Mouse (Mus musculus) MEL (cell line): ENCODE measurements around the gene Cacna1c. TPM values are rescaled to one million over a fixed set of nuclear protein-coding genes. Genes with fewer than 3 reads are reported as not detected.

Experiments used
- DNase-seq: peaks from one replicate; pipeline ENCODE4 v3.0.0; 2011; ENCODE audit warnings: low read depth, low spot score
- H3K27ac ChIP-seq: 2 replicates; pipeline ENCODE4 v1.5.1; 2012; ENCODE audit warnings: low read depth, mild to moderate bottlenecking, control low read depth, low read length, moderate library complexity; ENCODE audit not compliant: control insufficient read depth
- H3K27me3 ChIP-seq, 2 experiments: fragments of 150-350 bp in 1 of 2; sonication (generic) in 1 of 2; 2 replicates each; pipeline ENCODE4 v1.6.1; 2012; ENCODE audit warnings: low read length in 2 of 2, mild to moderate bottlenecking in 2 of 2, improper control_type of control experiment in 1 of 2, moderate library complexity in 1 of 2; ENCODE audit not compliant: insufficient read depth in 2 of 2, control insufficient read depth in 1 of 2
- H3K36me3 ChIP-seq, 2 experiments: 2 replicates each; pipeline ENCODE4 v1.6.1; 2012 to 2014; ENCODE audit warnings: low read length in 2 of 2, improper control_type of control experiment in 1 of 2, inconsistent platforms in 1 of 2, mild to moderate bottlenecking in 1 of 2; ENCODE audit not compliant: insufficient read depth in 2 of 2, control insufficient read depth in 1 of 2
- H3K4me1 ChIP-seq, 2 experiments: fragments of 150-350 bp in 1 of 2; sonication (generic) in 1 of 2; 2 replicates each; pipeline ENCODE4 v1.6.1; 2012; ENCODE audit warnings: low read length in 2 of 2, improper control_type of control experiment in 1 of 2, mild to moderate bottlenecking in 1 of 2; ENCODE audit not compliant: insufficient read depth in 2 of 2, control insufficient read depth in 1 of 2
- H3K4me3 ChIP-seq, 2 experiments: fragments of 150-350 bp in 1 of 2; sonication (generic) in 1 of 2; 2 replicates each; pipeline ENCODE4 v1.5.1; 2012; ENCODE audit warnings: low read depth in 2 of 2, low read length in 2 of 2, mild to moderate bottlenecking in 2 of 2, moderate library complexity in 2 of 2, control low read depth in 1 of 2, improper control_type of control experiment in 1 of 2; ENCODE audit not compliant: control insufficient read depth in 1 of 2, insufficient read depth in 1 of 2
- H3K79me2 ChIP-seq: 2 replicates; pipeline ENCODE4 v1.6.1; 2012; ENCODE audit warnings: mild to moderate bottlenecking, low read length, moderate library complexity; ENCODE audit not compliant: control insufficient read depth, poor library complexity, insufficient read depth
- H3K9ac ChIP-seq: 2 replicates; pipeline ENCODE4 v1.6.1; 2012; ENCODE audit warnings: low read depth, mild to moderate bottlenecking, control low read depth, low read length, moderate library complexity; ENCODE audit not compliant: control insufficient read depth, poor library complexity, severe bottlenecking
- H3K9me3 ChIP-seq: fragments of 150-350 bp; sonication (generic); replicated peaks from 2 replicates; pipeline ENCODE4 v1.6.1; 2012; ENCODE audit warnings: mild to moderate bottlenecking, low read length, improper control_type of control experiment, moderate library complexity; ENCODE audit not compliant: insufficient read depth
- CHD1 ChIP-seq: IDR thresholded peaks from 2 replicates; pipeline ENCODE4 v1.6.1; 2012; ENCODE audit warnings: low read depth, mild to moderate bottlenecking, inconsistent platforms, low read length, improper control_type of control experiment
- CHD2 ChIP-seq: IDR thresholded peaks from 2 replicates; pipeline ENCODE4 v1.6.1; 2011; ENCODE audit warnings: low read length, improper control_type of control experiment
- CTCF ChIP-seq, 3 experiments: IDR thresholded peaks in 2 of 3; conservative IDR thresholded peaks in 1 of 3; 2 replicates each; pipeline ENCODE4 v1.5.1; 2011 to 2012; ENCODE audit warnings: low read length in 3 of 3, low read depth in 2 of 3, mild to moderate bottlenecking in 2 of 3, improper control_type of control experiment in 1 of 3, inconsistent platforms in 1 of 3, mixed read lengths in 1 of 3, moderate library complexity in 1 of 3; ENCODE audit not compliant: control insufficient read depth in 1 of 3, insufficient read depth in 1 of 3, poor library complexity in 1 of 3, severe bottlenecking in 1 of 3
- ELF1 ChIP-seq: IDR thresholded peaks from 2 replicates; pipeline ENCODE4 v1.6.1; 2014; ENCODE audit warnings: low read depth, mild to moderate bottlenecking, inconsistent platforms, low read length, improper control_type of control experiment, moderate library complexity
- EP300 ChIP-seq, 2 experiments: IDR thresholded peaks; 2 replicates each; pipeline ENCODE4 v1.6.1; 2011; ENCODE audit warnings: improper control_type of control experiment in 2 of 2, low read length in 2 of 2, low read depth in 1 of 2, mild to moderate bottlenecking in 1 of 2
- ETS1 ChIP-seq: IDR thresholded peaks from 2 replicates; pipeline ENCODE4 v1.6.1; 2012; ENCODE audit warnings: low read depth, mild to moderate bottlenecking, inconsistent platforms, low read length, improper control_type of control experiment, moderate library complexity
- KAT2A ChIP-seq: conservative IDR thresholded peaks from 2 replicates; pipeline ENCODE4 v1.6.1; 2012; ENCODE audit warnings: low read depth, low read length, improper control_type of control experiment, inconsistent platforms
- MAFK ChIP-seq: IDR thresholded peaks from 2 replicates; pipeline ENCODE4 v1.6.1; 2011; ENCODE audit warnings: low read depth, mild to moderate bottlenecking, low read length, improper control_type of control experiment, borderline replicate concordance
- MAX ChIP-seq: IDR thresholded peaks from 2 replicates; pipeline ENCODE4 v1.6.1; 2011; ENCODE audit warnings: low read length, improper control_type of control experiment
- MAZ ChIP-seq: IDR thresholded peaks from 2 replicates; pipeline ENCODE4 v1.6.1; 2012; ENCODE audit warnings: low read depth, mild to moderate bottlenecking, inconsistent platforms, low read length, improper control_type of control experiment
- MEF2A ChIP-seq: IDR thresholded peaks from 2 replicates; pipeline ENCODE4 v1.6.1; 2014; ENCODE audit warnings: low read depth, mild to moderate bottlenecking, inconsistent platforms, low read length, improper control_type of control experiment; ENCODE audit not compliant: poor library complexity, insufficient replicate concordance, severe bottlenecking; ENCODE audit errors: extremely low read depth
- MXI1 ChIP-seq: IDR thresholded peaks from 2 replicates; pipeline ENCODE4 v1.6.1; 2011; ENCODE audit warnings: mild to moderate bottlenecking, low read depth, low read length, improper control_type of control experiment
- POLR2AphosphoS2 ChIP-seq: IDR thresholded peaks from 2 replicates; pipeline ENCODE4 v1.6.1; 2011; ENCODE audit warnings: low read length, improper control_type of control experiment
- POLR2AphosphoS5 ChIP-seq: IDR thresholded peaks from 2 replicates; pipeline ENCODE4 v1.6.1; 2012; ENCODE audit warnings: low read depth, borderline replicate concordance, mild to moderate bottlenecking, inconsistent platforms, low read length, moderate library complexity, mixed read lengths
- RAD21 ChIP-seq: IDR thresholded peaks from 2 replicates; pipeline ENCODE4 v1.6.1; 2011; ENCODE audit warnings: mild to moderate bottlenecking, low read depth, low read length, improper control_type of control experiment
- SIN3A ChIP-seq: IDR thresholded peaks from 2 replicates; pipeline ENCODE4 v1.6.1; 2012; ENCODE audit warnings: low read length, improper control_type of control experiment, inconsistent platforms
- TAL1 ChIP-seq: IDR thresholded peaks from 2 replicates; pipeline ENCODE4 v1.6.1; 2012; ENCODE audit warnings: mild to moderate bottlenecking, inconsistent platforms, low read length, moderate library complexity, mixed read lengths
- UBTF ChIP-seq: IDR thresholded peaks from 2 replicates; pipeline ENCODE4 v1.6.1; 2012; ENCODE audit warnings: low read depth, mild to moderate bottlenecking, inconsistent platforms, low read length, improper control_type of control experiment, moderate library complexity, borderline replicate concordance; ENCODE audit not compliant: insufficient read depth
- ZMIZ1 ChIP-seq: IDR thresholded peaks from 2 replicates; pipeline ENCODE4 v1.6.1; 2012; ENCODE audit warnings: low read depth, mild to moderate bottlenecking, inconsistent platforms, low read length, improper control_type of control experiment, moderate library complexity
- polyA plus RNA-seq, 2 experiments: library from polyadenylated mRNA; stranded (reverse) in 1 of 2; unstranded in 1 of 2; fragments of >175 nt in 1 of 2; fragments of >200 nt in 1 of 2; gene quantifications; 2 replicates each; pipeline versions ENCODE4 v1.2.1 to v1.2.4; 2012; ENCODE audit warnings: low replicate concordance in 2 of 2, low read depth in 1 of 2; ENCODE audit not compliant: insufficient read length in 2 of 2, insufficient read depth in 1 of 2, missing spikeins in 1 of 2
- total RNA-seq: library from RNA; depleted of rRNA; stranded (reverse); fragments of 300-350 nt; gene quantifications from 2 replicates; pipeline ENCODE4 v1.2.3, GENCODE M21; 2012

Gene Cacna1c
- total and polyA plus RNA-seq, 3 experiments, result 3.4 to 4.4 TPM; not detected in 1

DNA sequence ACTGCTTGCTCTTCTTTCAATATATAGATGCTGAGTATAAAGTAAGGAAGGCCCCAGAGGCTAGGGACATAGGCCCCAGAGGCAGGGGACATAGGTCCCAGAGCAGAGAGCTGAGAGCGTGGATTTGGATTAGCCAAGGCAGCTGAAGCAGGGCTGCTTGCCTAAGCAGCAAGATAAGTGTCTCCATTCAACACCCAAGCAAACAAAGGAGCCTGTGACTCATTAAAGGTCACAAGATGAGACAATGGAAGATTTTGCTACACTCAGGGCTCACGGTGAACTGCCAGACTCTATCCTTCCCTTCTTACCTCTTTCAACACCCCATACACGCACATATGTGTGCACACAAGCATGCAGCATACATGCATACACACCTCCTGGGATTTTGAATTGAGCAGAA is 137.3 kb downstream of the Cacna1c start:
- no peak for DNase-seq
- no peak overlapping the region for H3K27ac ChIP-seq
- H3K79me2 ChIP-seq, result no peaks in the 10 kb centered on the region
- no peaks in the 10 kb centered on the region for H3K36me3 ChIP-seq
- no peaks in the 10 kb centered on the region for H3K4me1 ChIP-seq
- no peak for TF ChIP-seq ZMIZ1
- no peak for TF ChIP-seq CHD2
- TF ChIP-seq POLR2AphosphoS2, result no peak
- TF ChIP-seq UBTF, result no peak
- H3K4me3 ChIP-seq, result no peak overlapping the region
- H3K27me3 ChIP-seq, result peaks cover 0 to 3% of the 10 kb centered on the region in 2 experiments; a peak in 3 of 4 replicates
- H3K9me3 ChIP-seq, result no peaks in the 10 kb centered on the region
- no peak overlapping the region for H3K9ac ChIP-seq

GRCm38 (mm10) chr6:119058461-119058860 is 137.8 kb downstream of the Cacna1c start:
- Histone ChIP-seq H3K36me3 (no peaks in the 10 kb centered on the region), H3K79me2 (no peaks in the 10 kb centered on the region), H3K4me3 (no peak overlapping the region)
- TF ChIP-seq MAFK, result no peak
- no peak for TF ChIP-seq MAX
- TF ChIP-seq POLR2AphosphoS2, result no peak
- TF ChIP-seq CTCF (IDR thresholded peaks at IDR 0.05 in 2 of 3, conservative IDR thresholded peaks at IDR 0.05 in 1 of 3; ENCODE audit: control insufficient read depth in 1 of 3, insufficient read depth in 1 of 3, low read depth in 2 of 3, low read length in 3 of 3, poor library complexity in 1 of 3, severe bottlenecking in 1 of 3), result no peak
- TF ChIP-seq CHD1, result no peak
- no peak for TF ChIP-seq TAL1
- no peak for TF ChIP-seq SIN3A
- no peak for TF ChIP-seq ELF1
- no peak for TF ChIP-seq MEF2A
- no peak for TF ChIP-seq RAD21
- TF ChIP-seq KAT2A, result no peak
- no peak for TF ChIP-seq ETS1
- TF ChIP-seq POLR2AphosphoS5, result no peak
- TF ChIP-seq EP300 (IDR thresholded peaks at IDR 0.05; ENCODE audit: low read depth in 1 of 2, low read length in 2 of 2), result no peak
- no peak for TF ChIP-seq MXI1
- no peak for TF ChIP-seq MAZ
- TF ChIP-seq, all 39 proteins: peak for 0
- no peak for DNase-seq
- Histone ChIP-seq H3K4me1 (no peaks in the 10 kb centered on the region), H3K9ac (no peak overlapping the region), H3K27me3 (peaks cover under 1 to 4% of the 10 kb centered on the region in 2 experiments; a peak in 3 of 4 replicates), H3K9me3 (no peaks in the 10 kb centered on the region), H3K27ac (no peak overlapping the region)
